Mouse (Mus musculus): ENCODE data around the gene Itgad.
"Not testable (repeated sequence)": the region's sequence is repeated elsewhere in the genome, so short reads cannot be mapped to it uniquely, and the experiment has no call there.

The Itgad gene

GRCm38 (mm10) chr7:128154076-128154475, at the start of gene Itgad:
Gene Itgad, plus strand, starts transcription at chr7:128154376.
- no peak for DNase-seq (ENCODE audit: extremely low read depth, low read depth)

GRCm38 (mm10) chr7:128105246-128105645, 48.9 kb upstream of the Itgad start:
- no peak for DNase-seq (ENCODE audit: extremely low read depth, low read depth)

GRCm38 (mm10) chr7:128107462-128107861, 46.7 kb upstream of the Itgad start:
- no peak for DNase-seq (ENCODE audit: extremely low read depth, low read depth)

- DNase-seq (ENCODE audit: extremely low read depth, low read depth) = no peak
Observed at GRCm38 (mm10) chr7:128110314-128110713, 43.9 kb upstream of the Itgad start.

- no peak for DNase-seq (ENCODE audit: extremely low read depth, low read depth)
Observed at GRCm38 (mm10) chr7:128112131-128112530, 42.0 kb upstream of the Itgad start.

GRCm38 (mm10) chr7:128114371-128115105, 39.6 kb upstream of the Itgad start:
- no peak for DNase-seq (ENCODE audit: extremely low read depth, low read depth)

GRCm38 (mm10) chr7:128115211-128115958, 38.8 kb upstream of the Itgad start:
- no peak for DNase-seq (ENCODE audit: extremely low read depth, low read depth)

- no peak for DNase-seq (ENCODE audit: extremely low read depth, low read depth)
Observed at GRCm38 (mm10) chr7:128116396-128116795, 37.8 kb upstream of the Itgad start.

GRCm38 (mm10) chr7:128119726-128120490, 34.3 kb upstream of the Itgad start:
- DNase-seq (ENCODE audit: extremely low read depth, low read depth) = no peak

- no peak for DNase-seq (ENCODE audit: extremely low read depth, low read depth)
Observed at GRCm38 (mm10) chr7:128128741-128129720, 25.1 kb upstream of the Itgad start, which contains the start of gene Itgax. Gene Itgax, plus strand, starts transcription at chr7:128129547.

- peak; percentile 31 for DNase-seq (ENCODE audit: extremely low read depth, low read depth)
Observed at GRCm38 (mm10) chr7:128132148-128132547, 22.0 kb upstream of the Itgad start.

- DNase-seq (ENCODE audit: extremely low read depth, low read depth) = peak; percentile 75
Observed at GRCm38 (mm10) chr7:128133596-128133995, 20.6 kb upstream of the Itgad start.

GRCm38 (mm10) chr7:128136927-128137326, 17.2 kb upstream of the Itgad start:
- no peak for DNase-seq (ENCODE audit: extremely low read depth, low read depth)

- no peak for DNase-seq (ENCODE audit: extremely low read depth, low read depth)
Observed at GRCm38 (mm10) chr7:128139611-128140010, 14.6 kb upstream of the Itgad start.

GRCm38 (mm10) chr7:128150970-128151369, 3.2 kb upstream of the Itgad start:
- DNase-seq (ENCODE audit: extremely low read depth, low read depth) = no peak

GRCm38 (mm10) chr7:128154924-128155323, 748 bp downstream of the Itgad start:
- DNase-seq (ENCODE audit: extremely low read depth, low read depth) = no peak

GRCm38 (mm10) chr7:128158688-128159354, 4.6 kb downstream of the Itgad start:
- not testable (repeated sequence) for DNase-seq (ENCODE audit: extremely low read depth, low read depth)

- no peak for DNase-seq (ENCODE audit: extremely low read depth, low read depth)
Observed at GRCm38 (mm10) chr7:128164001-128164400, 9.8 kb downstream of the Itgad start.

GRCm38 (mm10) chr7:128166391-128166790, 12.2 kb downstream of the Itgad start:
- DNase-seq (ENCODE audit: extremely low read depth, low read depth) = no peak

GRCm38 (mm10) chr7:128169996-128170395, 15.8 kb downstream of the Itgad start:
- no peak for DNase-seq (ENCODE audit: extremely low read depth, low read depth)

All from MEL-GATA-1-ER (cell line).